Mouse (Mus musculus) hindbrain, embryonic 14.5 days (tissue): ENCODE data around the gene Frmd4a. TPM values are rescaled to one million over a fixed set of nuclear protein-coding genes. Genes with fewer than 3 reads are reported as not detected.

Source experiments
- ATAC-seq: fragments of 200-750 bp; cut with Nextera tagmentation; 2 replicates; pipeline ENCODE4 v1.8.0; 2017; ENCODE audit warnings: moderate number of reproducible peaks, mild to moderate bottlenecking, moderate TSS enrichment, moderate library complexity; ENCODE audit not compliant: low FRiP score
- DNase-seq: peaks from one replicate; pipeline ENCODE4 v3.0.0-alpha.2; 2015; ENCODE audit warnings: low spot score
- H3K27ac ChIP-seq: fragments of 300-500 bp; sonication (generic); 2 replicates; pipeline ENCODE4 v1.5.1; 2014; ENCODE audit warnings: mild to moderate bottlenecking, moderate library complexity
- H3K27me3 ChIP-seq: fragments of 300-500 bp; sonication (generic); 2 replicates; pipeline ENCODE4 v1.6.1; 2014; ENCODE audit warnings: mild to moderate bottlenecking, low read length, mixed read lengths; ENCODE audit not compliant: control insufficient read depth, insufficient read depth
- H3K36me3 ChIP-seq: fragments of 300-500 bp; sonication (generic); replicated peaks from 2 replicates; pipeline ENCODE4 v1.6.1; 2014; ENCODE audit not compliant: control insufficient read depth, insufficient read depth
- H3K4me1 ChIP-seq: fragments of 300-500 bp; sonication (generic); replicated peaks from 2 replicates; pipeline ENCODE4 v1.6.1; 2014; ENCODE audit warnings: antibody characterized with exemption, low read length, mixed read lengths; ENCODE audit not compliant: control insufficient read depth, insufficient read depth
- H3K4me2 ChIP-seq: fragments of 300-500 bp; sonication (generic); replicated peaks from 2 replicates; pipeline ENCODE4 v1.6.1; 2014; ENCODE audit warnings: mild to moderate bottlenecking, moderate library complexity
- H3K4me3 ChIP-seq: fragments of 300-500 bp; sonication (generic); replicated peaks from 2 replicates; pipeline ENCODE4 v1.5.1; 2014; ENCODE audit warnings: mild to moderate bottlenecking, low read length
- H3K9ac ChIP-seq: fragments of 300-500 bp; sonication (generic); 2 replicates; pipeline ENCODE4 v1.6.1; 2014
- H3K9me3 ChIP-seq: fragments of 300-500 bp; sonication (generic); 2 replicates; pipeline ENCODE4 v1.6.1; 2016; ENCODE audit warnings: low read length; ENCODE audit not compliant: control insufficient read depth
- WGBS: fragments of 180-500 bp; shearing (Covaris S2); extraction: QIAGEN DNeasy Blood & Tissue Kit; methylation state at CpG from one replicate; pipeline ENCODE4 v1.1.7; 2014; 5-methylcytosine and 5-hydroxymethylcytosine counted together
- polyA plus RNA-seq: library from polyadenylated mRNA; unstranded; fragments of >200 nt; fragmentation: Nextera tagmentation; extraction: Ambion mirVana; gene quantifications from 2 replicates; pipeline ENCODE4 v1.2.1, GENCODE M21; 2014

The Frmd4a gene
- polyA plus RNA-seq, 1 experiment from 2014 or later = 56.9 TPM

DNA sequence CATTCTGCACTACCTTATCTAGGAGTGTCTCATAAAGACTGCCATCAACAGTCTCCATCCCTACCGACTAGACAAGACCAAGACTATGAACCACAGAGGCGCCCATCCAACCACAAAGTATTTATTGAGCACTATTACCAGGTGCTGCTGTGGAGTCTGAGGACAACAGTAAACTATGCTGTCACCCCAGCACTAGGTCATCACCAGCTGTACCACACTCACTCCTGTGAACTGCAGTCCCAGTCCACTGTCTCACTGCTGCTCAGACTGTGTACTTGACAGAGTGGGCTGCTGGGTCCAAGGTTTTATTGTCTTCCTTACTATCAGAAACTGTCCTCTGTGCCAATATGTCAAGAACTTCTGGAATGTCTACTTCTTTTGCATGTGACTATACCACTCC, 611.4 kb downstream of the Frmd4a start:
- peaks cover 58% of the 10 kb centered on the region for H3K36me3 ChIP-seq
- WGBS = 98% methylated on average over 2 of the region's 2 CpGs

GRCm38 (mm10) chr2:4629470-4629869, 612.0 kb downstream of the Frmd4a start:
- DNase-seq = no peak
- Histone ChIP-seq H3K4me2 (no peak overlapping the region), H3K9me3 (no peaks in the 10 kb centered on the region), H3K4me1 (no peaks in the 10 kb centered on the region), H3K36me3 (peaks cover 58% of the 10 kb centered on the region), H3K27me3 (no peaks in the 10 kb centered on the region), H3K9ac (no peak overlapping the region), H3K27ac (no peak overlapping the region), H3K4me3 (no peak overlapping the region)
- ATAC-seq = no peak
- WGBS = 97% methylated on average over 11 of the region's 11 CpGs

More for the DNA sequence above, 611.4 kb downstream of the Frmd4a start:
- Histone ChIP-seq H3K4me3 (no peak overlapping the region), H3K9ac (no peak overlapping the region), H3K9me3 (no peaks in the 10 kb centered on the region), H3K27ac (no peak overlapping the region), H3K4me1 (no peaks in the 10 kb centered on the region), H3K27me3 (no peaks in the 10 kb centered on the region), H3K4me2 (no peak overlapping the region)
- DNase-seq (no peak), ATAC-seq (no peak)

DNA sequence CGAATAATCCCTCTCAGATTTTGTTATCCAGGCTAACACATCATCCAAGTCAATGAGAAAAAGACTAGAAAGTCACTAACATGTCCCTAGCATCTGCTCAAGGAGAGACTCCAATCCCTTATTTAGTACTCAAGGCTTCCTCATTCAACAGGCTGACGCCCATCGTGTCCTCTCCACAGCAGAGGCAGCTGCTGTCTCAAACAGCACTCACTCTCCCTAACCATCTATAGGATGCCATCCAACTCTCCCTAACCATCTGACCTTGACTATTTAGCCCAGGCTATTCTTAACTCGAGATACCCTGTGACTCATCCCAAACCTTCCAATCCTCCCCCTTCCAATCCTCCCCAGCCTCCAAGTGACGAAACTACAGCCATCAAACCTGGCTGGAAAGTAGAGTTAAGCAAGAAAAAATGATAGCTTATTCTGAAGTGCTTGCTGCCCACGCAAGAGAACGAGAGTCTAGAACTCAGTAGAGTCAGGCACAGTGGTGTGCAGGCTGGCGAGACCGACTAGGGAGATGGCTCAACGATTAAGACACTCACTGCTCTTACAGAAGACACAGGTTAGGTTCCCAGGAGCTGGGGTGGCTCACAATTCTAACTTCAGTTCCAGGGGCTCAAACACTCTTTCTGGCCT, 612.8 kb downstream of the Frmd4a start:
- H3K4me1 ChIP-seq = no peaks in the 10 kb centered on the region
- H3K27ac ChIP-seq = no peak overlapping the region
- 97% methylated on average over 10 of the region's 10 CpGs for WGBS
- ATAC-seq = no peak
- H3K9ac ChIP-seq = no peak overlapping the region
- H3K27me3 ChIP-seq = no peaks in the 10 kb centered on the region
- no peak overlapping the region for H3K4me3 ChIP-seq
- H3K9me3 ChIP-seq = no peaks in the 10 kb centered on the region
- DNase-seq = no peak
- H3K4me2 ChIP-seq = no peak overlapping the region
- H3K36me3 ChIP-seq = peaks cover 64% of the 10 kb centered on the region

- ATAC-seq (no peak), DNase-seq (peak; percentile 44)
- Histone ChIP-seq H3K9me3 (no peaks in the 10 kb centered on the region), H3K4me3 (no peak overlapping the region), H3K9ac (no peak overlapping the region), H3K27ac (no peak overlapping the region), H3K36me3 (peaks cover 90% of the 10 kb centered on the region), H3K27me3 (no peaks in the 10 kb centered on the region), H3K4me2 (no peak overlapping the region), H3K4me1 (no peaks in the 10 kb centered on the region)
- 89% methylated on average over 8 of the region's 8 CpGs for WGBS
Observed at GRCm38 (mm10) chr2:4635804-4636203, 618.3 kb downstream of the Frmd4a start.

GRCm38 (mm10) chr2:4636656-4637055, 619.1 kb downstream of the Frmd4a start:
- H3K27me3 ChIP-seq = no peaks in the 10 kb centered on the region
- no peak overlapping the region for H3K9ac ChIP-seq
- no peaks in the 10 kb centered on the region for H3K4me1 ChIP-seq
- ATAC-seq (no peak), DNase-seq (no peak)
- WGBS = 88% methylated on average over 7 of the region's 7 CpGs
- H3K36me3 ChIP-seq = peaks cover 88% of the 10 kb centered on the region
- H3K9me3 ChIP-seq = no peaks in the 10 kb centered on the region
- H3K4me3 ChIP-seq = no peak overlapping the region
- no peak overlapping the region for H3K27ac ChIP-seq
- no peak overlapping the region for H3K4me2 ChIP-seq

DNA sequence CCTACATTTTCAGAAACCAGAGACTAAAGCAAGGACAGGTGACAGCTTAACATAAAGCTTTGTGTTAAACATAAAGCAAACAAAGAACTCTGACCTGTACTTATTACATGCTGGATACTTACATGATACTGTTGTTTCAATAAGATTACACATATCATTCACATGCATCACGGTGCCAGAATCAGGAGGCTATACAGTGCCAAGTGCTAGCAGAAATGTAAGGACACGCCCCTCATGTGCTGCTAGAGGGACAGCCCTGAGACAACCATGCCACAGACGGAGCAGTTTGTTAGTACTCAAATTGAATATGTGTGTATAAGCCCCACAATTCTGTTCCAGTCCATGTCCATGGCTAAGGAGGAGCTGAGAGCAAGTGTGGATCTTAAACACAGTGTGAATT, 620.7 kb downstream of the Frmd4a start:
- Histone ChIP-seq H3K4me3 (no peak overlapping the region), H3K4me2 (no peak overlapping the region), H3K36me3 (peaks cover 89% of the 10 kb centered on the region), H3K9ac (no peak overlapping the region), H3K27me3 (no peaks in the 10 kb centered on the region), H3K27ac (no peak overlapping the region), H3K9me3 (no peaks in the 10 kb centered on the region), H3K4me1 (no peaks in the 10 kb centered on the region)
- DNase-seq (no peak), ATAC-seq (no peak)
- WGBS = 95% methylated on average over 3 of the region's 3 CpGs

- no peak for DNase-seq
- ATAC-seq = no peak
- Histone ChIP-seq H3K4me1 (no peaks in the 10 kb centered on the region), H3K27ac (no peak overlapping the region), H3K4me3 (no peak overlapping the region), H3K4me2 (no peak overlapping the region), H3K27me3 (no peaks in the 10 kb centered on the region), H3K9ac (no peak overlapping the region), H3K36me3 (peaks cover 63% of the 10 kb centered on the region), H3K9me3 (no peaks in the 10 kb centered on the region)
- WGBS = 83% methylated on average over 4 of the region's 4 CpGs
Observed at GRCm38 (mm10) chr2:4645066-4645465, 627.5 kb downstream of the Frmd4a start.

DNA sequence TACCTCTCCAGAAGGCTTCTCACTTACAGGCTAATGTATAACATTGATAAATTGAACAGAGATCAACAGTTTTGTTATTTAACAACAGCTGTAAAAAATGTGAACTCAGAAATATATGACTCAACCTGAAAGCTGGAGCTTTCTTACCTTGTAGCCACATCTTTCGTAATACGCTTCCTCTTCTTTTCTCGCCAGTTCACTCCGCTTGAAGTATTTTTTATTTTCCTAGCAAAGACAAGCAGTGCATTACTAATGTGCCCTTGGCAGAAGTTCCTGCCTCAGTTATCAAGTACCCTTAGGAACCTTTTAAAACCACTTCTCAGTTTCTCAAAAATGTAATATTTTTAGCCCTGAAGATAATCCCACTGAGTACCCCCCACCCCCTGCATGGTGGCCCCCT, 630.6 kb downstream of the Frmd4a start:
- H3K27me3 ChIP-seq = no peaks in the 10 kb centered on the region
- no peak for ATAC-seq
- H3K4me3 ChIP-seq = no peak overlapping the region
- no peak overlapping the region for H3K9ac ChIP-seq
- WGBS = 88% methylated on average over 4 of the region's 4 CpGs
- DNase-seq = no peak
- H3K9me3 ChIP-seq = no peaks in the 10 kb centered on the region
- H3K36me3 ChIP-seq = peaks cover 41% of the 10 kb centered on the region
- H3K4me1 ChIP-seq = peaks cover 11% of the 10 kb centered on the region; the same call in 1 of the 2 replicates
- no peak overlapping the region for H3K27ac ChIP-seq
- no peak overlapping the region for H3K4me2 ChIP-seq

GRCm38 (mm10) chr2:4649646-4650045, 632.1 kb downstream of the Frmd4a start:
- no peak overlapping the region for H3K4me2 ChIP-seq
- ATAC-seq = no peak

More at GRCm38 (mm10) chr2:4649646-4650045, 632.1 kb downstream of the Frmd4a start:
- Histone ChIP-seq H3K27me3 (no peaks in the 10 kb centered on the region), H3K36me3 (peaks cover 29% of the 10 kb centered on the region), H3K27ac (no peak overlapping the region), H3K9ac (no peak overlapping the region), H3K9me3 (no peaks in the 10 kb centered on the region), H3K4me1 (peaks cover 11% of the 10 kb centered on the region; the same call in 1 of the 2 replicates), H3K4me3 (no peak overlapping the region)
- WGBS = 100% methylated on average over 2 of the region's 2 CpGs
- no peak for DNase-seq
